Mouse (Mus musculus): ENCODE measurements around the gene Errfi1.
"Not testable (repeated sequence)": the region's sequence is repeated elsewhere in the genome, so short reads cannot be mapped to it uniquely, and the experiment has no call there.

The Errfi1 gene

GRCm38 (mm10) chr4:150849964-150850363, 3.8 kb upstream of the Errfi1 start:
- DNase-seq, result peak in 1 of 2 experiments; percentile 34

- no peak for DNase-seq
Measured at GRCm38 (mm10) chr4:150850893-150851292, 2.8 kb upstream of the Errfi1 start.

GRCm38 (mm10) chr4:150852045-150852444, 1.7 kb upstream of the Errfi1 start:
- no peak for DNase-seq

- no peak for DNase-seq
Measured at GRCm38 (mm10) chr4:150852479-150852878, 1.2 kb upstream of the Errfi1 start.

- DNase-seq, result peak; percentile 99
Measured at GRCm38 (mm10) chr4:150854839-150855246, 1.1 kb downstream of the Errfi1 start.

- DNase-seq, result peak in 1 of 2 experiments; percentile 73
Measured at GRCm38 (mm10) chr4:150855346-150855745, 1.6 kb downstream of the Errfi1 start.

- no peak for DNase-seq
Measured at GRCm38 (mm10) chr4:150860526-150860925, 6.8 kb downstream of the Errfi1 start.

GRCm38 (mm10) chr4:150861161-150861560, 7.4 kb downstream of the Errfi1 start:
- DNase-seq, result no peak

- DNase-seq, result no peak
Measured at GRCm38 (mm10) chr4:150862626-150863375, 9.1 kb downstream of the Errfi1 start.

- peak; percentile 36 to 61 for DNase-seq
Measured at GRCm38 (mm10) chr4:150865371-150865770, 11.7 kb downstream of the Errfi1 start.

GRCm38 (mm10) chr4:150866069-150866468, 12.3 kb downstream of the Errfi1 start:
- no peak for DNase-seq

- no peak for DNase-seq
Measured at GRCm38 (mm10) chr4:150866494-150866893, 12.8 kb downstream of the Errfi1 start.

- no peak for DNase-seq
Measured at GRCm38 (mm10) chr4:150868161-150868560, 14.4 kb downstream of the Errfi1 start.

GRCm38 (mm10) chr4:150868859-150869258, 15.1 kb downstream of the Errfi1 start:
- DNase-seq, result no peak

- no peak for DNase-seq
Measured at GRCm38 (mm10) chr4:150869276-150870197, 15.8 kb downstream of the Errfi1 start.

- no peak for DNase-seq
Measured at GRCm38 (mm10) chr4:150870963-150871391, 17.3 kb downstream of the Errfi1 start.

- peak; percentile 31 to 43 for DNase-seq
Measured at GRCm38 (mm10) chr4:150871392-150872138, 17.8 kb downstream of the Errfi1 start.

GRCm38 (mm10) chr4:150872139-150872651, 18.5 kb downstream of the Errfi1 start:
- peak; percentile 36 to 58 for DNase-seq

GRCm38 (mm10) chr4:150872681-150873080, 19.0 kb downstream of the Errfi1 start:
- no peak for DNase-seq

GRCm38 (mm10) chr4:150874416-150874815, 20.7 kb downstream of the Errfi1 start:
- DNase-seq, result not testable (repeated sequence)

GRCm38 (mm10) chr4:150875393-150875792, 21.7 kb downstream of the Errfi1 start:
- DNase-seq, result no peak

GRCm38 (mm10) chr4:150879631-150880030, 25.9 kb downstream of the Errfi1 start:
- DNase-seq, result no peak

- DNase-seq, result no peak
Measured at GRCm38 (mm10) chr4:150880364-150880763, 26.6 kb downstream of the Errfi1 start.
